Mouse (Mus musculus): ENCODE results near the gene Whamm. TPM values are rescaled to one million over a fixed set of nuclear protein-coding genes. Genes with fewer than 3 reads are reported as not detected.

The Whamm gene
- total and polyA plus RNA-seq, 2 experiments from 2014 or later = 5.4 to 6.2 TPM

DNA sequence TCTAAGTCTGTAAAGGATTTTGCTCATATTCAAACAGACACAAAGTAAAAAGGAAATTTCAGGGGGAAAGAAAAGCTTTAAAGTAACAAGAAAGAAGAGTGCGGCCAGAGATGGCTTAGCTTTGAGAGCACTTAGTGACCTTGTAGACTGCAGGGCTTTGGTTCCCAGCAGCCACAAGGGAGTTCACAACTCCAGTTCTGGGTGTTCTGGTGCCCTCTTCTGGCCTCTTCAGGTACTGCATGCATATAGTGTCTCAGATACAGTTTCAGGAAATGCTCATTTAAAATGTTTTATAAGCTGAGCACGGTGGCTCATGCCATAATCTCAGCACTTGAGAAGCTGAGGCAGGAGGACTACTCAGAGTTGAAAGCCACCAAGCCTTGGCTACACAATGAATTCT, 55.4 kb downstream of the Whamm start:
- 86% methylated on average over 2 of the region's 2 CpGs for WGBS
- H3K4me3 ChIP-seq (ENCODE audit: low read depth, low read length) = no peak overlapping the region
- ATAC-seq (ENCODE audit: low FRiP score) = no peak

GRCm38 (mm10) chr7:81631261-81631660, 60.2 kb downstream of the Whamm start:
- ATAC-seq (ENCODE audit: low FRiP score) (no peak), DNase-seq (ENCODE audit: low spot score) (no peak)
- Histone ChIP-seq H3K4me3 (ENCODE audit: low read depth, low read length) (no peak overlapping the region), H3K36me3 (ENCODE audit: insufficient read depth, low read length) (0 out of 2 replicates have a peak, but pooled peaks cover 3% of the 10 kb centered on the region), H3K4me1 (ENCODE audit: insufficient read depth, low read length) (no peaks in the 10 kb centered on the region), H3K27ac (ENCODE audit: low read depth, low read length) (no peak overlapping the region), H3K9me3 (ENCODE audit: low read length) (no peaks in the 10 kb centered on the region), H3K9ac (replicated peaks; ENCODE audit: low read length, poor library complexity, severe bottlenecking) (no peak overlapping the region), H3K27me3 (ENCODE audit: insufficient read depth, low read length) (no peaks in the 10 kb centered on the region), H3K4me2 (ENCODE audit: low read depth, low read length, poor library complexity, severe bottlenecking) (no peak overlapping the region)
- no peak for TF ChIP-seq CTCF (IDR thresholded peaks at IDR 0.05)
- WGBS = 89% methylated on average over 8 of the region's 8 CpGs

More for the DNA sequence above, 55.4 kb downstream of the Whamm start:
- no peak for DNase-seq (ENCODE audit: low spot score)
- Histone ChIP-seq H3K4me2 (ENCODE audit: low read depth, low read length, poor library complexity, severe bottlenecking) (no peak overlapping the region), H3K27ac (ENCODE audit: low read depth, low read length) (no peak overlapping the region), H3K36me3 (ENCODE audit: insufficient read depth, low read length) (no peaks in the 10 kb centered on the region), H3K9ac (replicated peaks; ENCODE audit: low read length, poor library complexity, severe bottlenecking) (no peak overlapping the region), H3K4me1 (ENCODE audit: insufficient read depth, low read length) (no peaks in the 10 kb centered on the region), H3K27me3 (ENCODE audit: insufficient read depth, low read length) (no peaks in the 10 kb centered on the region), H3K9me3 (ENCODE audit: low read length) (no peaks in the 10 kb centered on the region)
- peak; percentile 63 for TF ChIP-seq CTCF (IDR thresholded peaks at IDR 0.05)

DNA sequence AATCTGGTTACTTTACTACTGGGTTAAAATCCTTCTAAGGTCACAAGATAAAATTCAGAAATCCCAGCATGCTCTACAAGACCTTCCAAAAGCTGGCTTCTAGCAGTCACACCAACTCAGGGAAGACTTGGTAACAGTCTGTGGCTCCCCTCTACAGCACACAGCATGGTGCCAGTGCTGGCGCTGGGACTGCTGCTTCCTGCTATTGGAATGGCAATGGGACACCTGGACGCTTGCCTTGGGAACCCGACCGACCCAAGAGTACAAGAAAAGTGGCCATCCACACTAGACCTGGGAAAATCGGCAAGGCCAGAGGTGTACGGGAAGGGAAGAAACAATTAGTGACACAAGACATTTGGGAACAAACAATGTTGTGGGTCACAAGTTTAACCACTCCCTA, 61.5 kb downstream of the Whamm start:
- ATAC-seq (ENCODE audit: low FRiP score) = no peak
- no peak for DNase-seq (ENCODE audit: low spot score)
- no peak overlapping the region for H3K4me2 ChIP-seq (ENCODE audit: low read depth, low read length, poor library complexity, severe bottlenecking)
- no peaks in the 10 kb centered on the region for H3K4me1 ChIP-seq (ENCODE audit: insufficient read depth, low read length)
- 0 out of 2 replicates have a peak, but pooled peaks cover 3% of the 10 kb centered on the region for H3K36me3 ChIP-seq (ENCODE audit: insufficient read depth, low read length)
- no peak for TF ChIP-seq CTCF (IDR thresholded peaks at IDR 0.05)
- no peaks in the 10 kb centered on the region for H3K9me3 ChIP-seq (ENCODE audit: low read length)
- WGBS = 62% methylated on average over 6 of the region's 6 CpGs
- no peak overlapping the region for H3K27ac ChIP-seq (ENCODE audit: low read depth, low read length)
- H3K27me3 ChIP-seq (ENCODE audit: insufficient read depth, low read length) = no peaks in the 10 kb centered on the region
- no peak overlapping the region for H3K4me3 ChIP-seq (ENCODE audit: low read depth, low read length)
- no peak overlapping the region for H3K9ac ChIP-seq (replicated peaks; ENCODE audit: low read length, poor library complexity, severe bottlenecking)

GRCm38 (mm10) chr7:81641101-81641500, 70.0 kb downstream of the Whamm start:
- no peak for ATAC-seq (ENCODE audit: low FRiP score)
- Histone ChIP-seq H3K36me3 (ENCODE audit: insufficient read depth, low read length) (no peaks in the 10 kb centered on the region), H3K9ac (replicated peaks; ENCODE audit: low read length, poor library complexity, severe bottlenecking) (no peak overlapping the region), H3K4me1 (ENCODE audit: insufficient read depth, low read length) (no peaks in the 10 kb centered on the region), H3K9me3 (ENCODE audit: low read length) (no peaks in the 10 kb centered on the region), H3K4me2 (ENCODE audit: low read depth, low read length, poor library complexity, severe bottlenecking) (no peak overlapping the region), H3K27ac (ENCODE audit: low read depth, low read length) (no peak overlapping the region), H3K4me3 (ENCODE audit: low read depth, low read length) (no peak overlapping the region), H3K27me3 (ENCODE audit: insufficient read depth, low read length) (no peaks in the 10 kb centered on the region)
- DNase-seq (ENCODE audit: low spot score) = no peak
- no peak for TF ChIP-seq CTCF (IDR thresholded peaks at IDR 0.05)
- 81% methylated on average over 6 of the region's 6 CpGs for WGBS

- H3K36me3 ChIP-seq (ENCODE audit: insufficient read depth, low read length) = no peaks in the 10 kb centered on the region
- H3K4me1 ChIP-seq (ENCODE audit: insufficient read depth, low read length) = no peaks in the 10 kb centered on the region
- H3K4me2 ChIP-seq (ENCODE audit: low read depth, low read length, poor library complexity, severe bottlenecking) = no peak overlapping the region
- WGBS = 64% methylated on average over 7 of the region's 7 CpGs
- no peak for TF ChIP-seq CTCF (IDR thresholded peaks at IDR 0.05)
- H3K27me3 ChIP-seq (ENCODE audit: insufficient read depth, low read length) = no peaks in the 10 kb centered on the region
- no peaks in the 10 kb centered on the region for H3K9me3 ChIP-seq (ENCODE audit: low read length)
- no peak overlapping the region for H3K27ac ChIP-seq (ENCODE audit: low read depth, low read length)
- DNase-seq (ENCODE audit: low spot score) (peak; percentile 64), ATAC-seq (ENCODE audit: low FRiP score) (no peak)
- no peak overlapping the region for H3K9ac ChIP-seq (replicated peaks; ENCODE audit: low read length, poor library complexity, severe bottlenecking)
- H3K4me3 ChIP-seq (ENCODE audit: low read depth, low read length) = no peak overlapping the region
These were observed 73.6 kb downstream of the Whamm start for GRCm38 (mm10) chr7:81644551-81645235.

MicroRNA genes within 50 kb of the gene (microRNA counts, 519-probe panel; counts per million panel counts)
- microRNA mmu-miR-1839-3p = 1,396 counts per million, percentile 61 among the panel's probes with 10 or more counts
- microRNA mmu-miR-1839-5p = 4,387 counts per million, percentile 86 among the panel's probes with 10 or more counts

Other genes starting within 250 kb of the Whamm start
- 630 and 662 TPM in 2 replicates for gene Rps17, start 226.0 kb upstream of the Whamm start, total RNA-seq (2014; rRNA removed)
- gene Rps17, start 226.0 kb upstream of the Whamm start, polyA plus RNA-seq (2015; fragmentation: Nextera tagmentation; extraction: Ambion mirVana) = 642 and 710 TPM in 2 replicates
- gene Cpeb1, start 115.8 kb upstream of the Whamm start, total RNA-seq (2014; rRNA removed) = 10.0 and 11.7 TPM in 2 replicates
- 7.3 and 8.5 TPM in 2 replicates for gene Cpeb1, start 115.8 kb upstream of the Whamm start, polyA plus RNA-seq (2015; fragmentation: Nextera tagmentation; extraction: Ambion mirVana)
- gene Ap3b2, start 77.3 kb upstream of the Whamm start, total RNA-seq (2014; rRNA removed) = 192 and 206 TPM in 2 replicates
- 115 and 124 TPM in 2 replicates for gene Ap3b2, start 77.3 kb upstream of the Whamm start, polyA plus RNA-seq (2015; fragmentation: Nextera tagmentation; extraction: Ambion mirVana)
- not detected in 2 replicates for gene BC048679, start 73.0 kb upstream of the Whamm start, total RNA-seq (2014; rRNA removed)
- not detected in 2 replicates for gene BC048679, start 73.0 kb upstream of the Whamm start, polyA plus RNA-seq (2015; fragmentation: Nextera tagmentation; extraction: Ambion mirVana)
- gene Fsd2, start 4.3 kb upstream of the Whamm start, total RNA-seq (2014; rRNA removed) = 0.22 TPM in 1 of 2 replicates, not detected in the other
- gene Fsd2, start 4.3 kb upstream of the Whamm start, polyA plus RNA-seq (2015; fragmentation: Nextera tagmentation; extraction: Ambion mirVana) = 0.28 and 0.36 TPM in 2 replicates
- 23.7 and 25.6 TPM in 2 replicates for gene Homer2, start 136.3 kb downstream of the Whamm start, total RNA-seq (2014; rRNA removed)
- gene Homer2, start 136.3 kb downstream of the Whamm start, polyA plus RNA-seq (2015; fragmentation: Nextera tagmentation; extraction: Ambion mirVana) = 23.5 and 29.5 TPM in 2 replicates
- 81.6 and 104 TPM in 2 replicates for gene Ramac, start 191.7 kb downstream of the Whamm start, total RNA-seq (2014; rRNA removed)
- gene Ramac, start 191.7 kb downstream of the Whamm start, polyA plus RNA-seq (2015; fragmentation: Nextera tagmentation; extraction: Ambion mirVana) = 189 and 190 TPM in 2 replicates
- 34.7 and 48.7 TPM in 2 replicates for gene 3110040N11Rik, start 218.2 kb downstream of the Whamm start, total RNA-seq (2014; rRNA removed)
- gene 3110040N11Rik, start 218.2 kb downstream of the Whamm start, polyA plus RNA-seq (2015; fragmentation: Nextera tagmentation; extraction: Ambion mirVana) = 51.3 and 54.6 TPM in 2 replicates